Comparison of ENCODE assay signal across 11 mouse cellular contexts in genomic region chr10:29354183-29354582, GRCm38 (mm10). TPM values are rescaled to one million over a fixed set of nuclear protein-coding genes. Genes with fewer than 3 reads are reported as not detected.
DNase-seq lines count a peak whose midpoint lies in the region; ATAC-seq and TF ChIP-seq lines count a peak whose summit lies in the region.
"Had no signal": no experiment of that assay in that cellular context is flagged by ENCODE, and none has a peak within 500 bp of the region (broad histone marks: within the 10 kb centered on the region; RNA-seq: fewer than 3 reads in every experiment).

No protein-coding gene starts in this region.

- H3K9ac ChIP-seq in neural tube, embryonic 13.5 days, result no peak overlapping the region
- H3K9ac ChIP-seq in liver, embryonic 11.5 days (ENCODE audit: low read depth, low read length), result no peak overlapping the region
- H3K9ac ChIP-seq: limb, embryonic 15.5 days had no signal

- peaks cover 41% of the 10 kb centered on the region for H3K4me1 ChIP-seq in neural tube, embryonic 13.5 days (replicated peaks)
- no peaks in the 10 kb centered on the region for H3K4me1 ChIP-seq in liver, embryonic 11.5 days (replicated peaks; ENCODE audit: control insufficient read depth, insufficient read depth, low read length)
- H3K4me1 ChIP-seq: limb, embryonic 15.5 days had no signal

- ATAC-seq in neural tube, embryonic 13.5 days (ENCODE audit: low read depth), result peak; percentile 50
- ATAC-seq in CD4-positive, CD25-positive, alpha-beta regulatory T cell, adult 4 months, result no peak
- no peak for ATAC-seq in liver, embryonic 11.5 days (replicated peaks; ENCODE audit: low FRiP score)
- ATAC-seq: intestine, postnatal 0 days had no signal

- peak overlapping the region; percentile 22; the same call in 1 of the 2 replicates for H3K4me2 ChIP-seq in neural tube, embryonic 13.5 days
- H3K4me2 ChIP-seq in liver, embryonic 11.5 days, result no peak overlapping the region
- H3K4me2 ChIP-seq: limb, embryonic 15.5 days had no signal

- H3K27me3 ChIP-seq in neural tube, embryonic 13.5 days, result no peaks in the 10 kb centered on the region
- H3K27me3 ChIP-seq in liver, embryonic 11.5 days (replicated peaks; ENCODE audit: control insufficient read depth, insufficient read depth, low read length), result no peaks in the 10 kb centered on the region
- H3K27me3 ChIP-seq: limb, embryonic 15.5 days had no signal

- 39% methylated on average over 7 of the region's 7 CpGs for WGBS in neural tube, embryonic 13.5 days
- WGBS in liver, embryonic 11.5 days, result 86% methylated on average over 7 of the region's 7 CpGs

- H3K36me3 ChIP-seq in neural tube, embryonic 13.5 days, result peaks cover 27% of the 10 kb centered on the region
- peaks cover 6% of the 10 kb centered on the region for H3K36me3 ChIP-seq in liver, embryonic 11.5 days (ENCODE audit: control insufficient read depth, insufficient read depth, low read length)

- DNase-seq in brain, embryonic 14.5 days (ENCODE audit: low read depth), result peak; percentile 61
- peak; percentile 45 to 47 for DNase-seq in cerebellum, postnatal 10 days
- DNase-seq in layer of hippocampus, adult 9-10 months (ENCODE audit: low spot score), result peak; percentile 43
- DNase-seq in liver, embryonic 11.5 days (ENCODE audit: low spot score), result no peak
- DNase-seq in adrenal gland, adult (ENCODE audit: inconsistent age in 2 of 2, low spot score in 1 of 2), result no peak
- DNase-seq: heart, adult 18-20 months; thymus, postnatal 25 days had no signal

- TF ChIP-seq POLR2A in brain, embryonic 14.5 days (IDR thresholded peaks at IDR 0.05; ENCODE audit: borderline replicate concordance, extremely low read depth, insufficient read depth, insufficient read length, poor library complexity, severe bottlenecking), result no peak

- 0 out of 2 replicates have a peak overlapping the region, but pooled peaks have one; percentile 43 for H3K27ac ChIP-seq in neural tube, embryonic 13.5 days (replicated peaks)
- H3K27ac ChIP-seq in liver, embryonic 11.5 days (ENCODE audit: low read depth, low read length), result no peak overlapping the region
- H3K27ac ChIP-seq: limb, embryonic 15.5 days had no signal

- no peak overlapping the region for H3K4me3 ChIP-seq in neural tube, embryonic 13.5 days
- no peak overlapping the region for H3K4me3 ChIP-seq in liver, embryonic 11.5 days (ENCODE audit: low read depth, low read length)
- H3K4me3 ChIP-seq: limb, embryonic 15.5 days had no signal

- H3K9me3 ChIP-seq in neural tube, embryonic 13.5 days, result no peaks in the 10 kb centered on the region
- H3K9me3 ChIP-seq in liver, embryonic 11.5 days (ENCODE audit: control insufficient read depth, low read length), result no peaks in the 10 kb centered on the region
- H3K9me3 ChIP-seq: limb, embryonic 15.5 days had no signal

- no peak for TF ChIP-seq CTCF in brain, embryonic 14.5 days (IDR thresholded peaks at IDR 0.05; ENCODE audit: borderline replicate concordance, extremely low read depth, insufficient read depth, insufficient read length)

RNA-seq across cellular contexts. Expression of gene Rnf146, which starts 8.1 kb away (rescaled TPM):
- polyA plus RNA-seq in brain, embryonic 14.5 days (2012; rRNA removed), result 80.3 and 93.8 TPM in 2 replicates
- 84.3 and 88.8 TPM in 2 replicates for polyA plus RNA-seq in neural tube, embryonic 13.5 days (2015; fragmentation: Nextera tagmentation; extraction: Ambion mirVana)
- 10 to 100 TPM; 68.6 to 76.4 TPM for polyA plus RNA-seq in CD4-positive, CD25-positive, alpha-beta regulatory T cell, adult 4 months (2017; shearing (Covaris generic))
- polyA plus RNA-seq in liver, embryonic 11.5 days (2014; fragmentation: Nextera tagmentation; extraction: Ambion mirVana), result 28.3 and 32.6 TPM in 2 replicates

RNA-seq across cellular contexts. Expression of gene Echdc1, which starts 41.2 kb away (rescaled TPM):
- polyA plus RNA-seq in brain, embryonic 14.5 days (2012; rRNA removed), result 9.4 and 13.5 TPM in 2 replicates
- polyA plus RNA-seq in neural tube, embryonic 13.5 days (2015; fragmentation: Nextera tagmentation; extraction: Ambion mirVana), result 25.5 and 26.7 TPM in 2 replicates
- 10 to 100 TPM; 13.4 to 24.7 TPM for polyA plus RNA-seq in CD4-positive, CD25-positive, alpha-beta regulatory T cell, adult 4 months (2017; shearing (Covaris generic))
- 32.9 and 38.0 TPM in 2 replicates for polyA plus RNA-seq in liver, embryonic 11.5 days (2014; fragmentation: Nextera tagmentation; extraction: Ambion mirVana)

Comparison
In these comparisons a context has a peak if more than half of its experiments do, and no peak if none do; other contexts are left out.
1. DNase-seq: peak in brain, embryonic 14.5 days (single experiment), cerebellum, postnatal 10 days (2 of 2) and layer of hippocampus, adult 9-10 months (single experiment); none in liver, embryonic 11.5 days (single experiment) and adrenal gland, adult (0 of 2).